Mouse (Mus musculus) bone marrow macrophage, adult 2 months (primary cell): ENCODE results near the gene Lsm5.

Experiments
- CTCF ChIP-seq: IDR thresholded peaks from 2 replicates; pipeline ENCODE4 v1.5.1; 2012; ENCODE audit warnings: low read depth, mild to moderate bottlenecking, low read length, moderate library complexity
- POLR2A ChIP-seq: IDR thresholded peaks from 2 replicates; pipeline ENCODE4 v1.6.1; 2012; ENCODE audit warnings: mild to moderate bottlenecking, low read depth, low read length, borderline replicate concordance

- TF ChIP-seq CTCF = no peak
- no peak for TF ChIP-seq POLR2A
Observed at GRCm38 (mm10) chr6:56664410-56664809, 40.1 kb downstream of the Lsm5 start.
